Mouse (Mus musculus): ENCODE measurements at regions not wholly inside any gene's neighbourhood (a gene's known extent, or its start where the extent isn't known, plus 50 kb on each side); places are given as distances from the start of the nearest gene placed in this dataset.

- Histone ChIP-seq H3K27me3 (no peaks in the 10 kb centered on the region), H3K4me1 (no peaks in the 10 kb centered on the region), H3K9me3 (no peaks in the 10 kb centered on the region), H3K4me3 (no peak overlapping the region), H3K9ac (no peak overlapping the region), H3K36me3 (no peaks in the 10 kb centered on the region), H3K4me2 (no peak overlapping the region), H3K27ac (no peak overlapping the region)
- no peak for ATAC-seq (ENCODE audit: borderline replicate concordance, extremely low read depth, low FRiP score, low TSS enrichment)
- WGBS = 83% methylated on average over 7 of the region's 7 CpGs
Observed at GRCm38 (mm10) chr13:107177595-107177994, 155.7 kb upstream of the Kif2a start.

- Histone ChIP-seq H3K4me2 (no peak overlapping the region), H3K4me3 (no peak overlapping the region), H3K27me3 (no peaks in the 10 kb centered on the region), H3K9ac (no peak overlapping the region), H3K4me1 (no peaks in the 10 kb centered on the region), H3K27ac (no peak overlapping the region), H3K36me3 (no peaks in the 10 kb centered on the region), H3K9me3 (no peaks in the 10 kb centered on the region)
- ATAC-seq (ENCODE audit: borderline replicate concordance, extremely low read depth, low FRiP score, low TSS enrichment) = no peak
- 64% methylated on average over 4 of the region's 4 CpGs for WGBS
Observed at GRCm38 (mm10) chr13:107175891-107176290, 154.0 kb upstream of the Kif2a start.

GRCm38 (mm10) chr13:107168599-107169149 lies 146.7 kb upstream of the Kif2a start:
- peak overlapping the region; percentile 55 for H3K4me2 ChIP-seq
- H3K27ac ChIP-seq = peak overlapping the region; percentile 37; the same call in 1 of the 2 replicates
- peak overlapping the region; percentile 26 for H3K4me3 ChIP-seq
- H3K27me3 ChIP-seq = no peaks in the 10 kb centered on the region
- peak overlapping the region; percentile 14 for H3K9ac ChIP-seq
- 13% methylated on average over 15 of the region's 15 CpGs for WGBS
- H3K9me3 ChIP-seq = no peaks in the 10 kb centered on the region
- ATAC-seq (ENCODE audit: borderline replicate concordance, extremely low read depth, low FRiP score, low TSS enrichment) = peak; percentile 79
- H3K4me1 ChIP-seq = peaks cover 5% of the 10 kb centered on the region; the same call in 1 of the 2 replicates
- H3K36me3 ChIP-seq = no peaks in the 10 kb centered on the region

DNA sequence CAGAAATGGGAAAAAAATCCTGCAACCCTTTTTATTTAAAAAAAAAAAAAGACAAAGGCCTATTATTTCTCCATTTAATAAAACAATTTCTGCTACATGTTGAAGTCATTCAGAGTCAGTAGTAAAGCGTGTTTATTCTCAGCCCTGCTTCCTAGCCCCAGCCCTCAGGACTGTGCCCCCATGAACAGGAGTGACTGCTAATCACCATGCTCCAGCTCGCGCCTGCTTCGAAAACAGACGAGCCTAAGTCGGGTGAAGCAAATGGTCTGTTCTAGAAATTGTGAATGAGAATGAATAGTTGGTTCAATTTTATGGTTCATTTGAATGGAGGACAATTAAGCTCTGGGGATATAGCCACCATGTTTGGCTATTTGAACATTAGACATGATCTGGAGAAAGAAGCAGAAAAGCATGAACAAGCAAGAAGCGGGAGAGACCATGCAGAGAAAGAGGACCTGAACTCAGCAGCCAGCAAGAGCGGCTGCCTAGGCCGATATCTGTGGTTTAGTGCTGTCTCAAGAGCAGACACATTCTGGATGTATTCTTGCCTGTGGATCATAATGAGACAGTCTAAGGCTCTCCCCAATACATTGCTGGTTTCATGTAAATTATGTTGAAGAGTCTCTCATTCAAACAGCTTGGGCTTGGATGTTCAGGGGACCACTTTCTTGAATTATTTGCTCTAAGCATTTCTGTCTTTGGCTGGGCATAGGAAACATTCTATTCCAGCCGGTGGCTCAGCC lies 146.1 kb upstream of the Kif2a start:
- 72% methylated on average over 10 of the region's 10 CpGs for WGBS
- ATAC-seq (ENCODE audit: borderline replicate concordance, extremely low read depth, low FRiP score, low TSS enrichment) = no peak
- H3K9ac ChIP-seq = peak overlapping the region; percentile 14; the same call in 1 of the 2 replicates

DNA sequence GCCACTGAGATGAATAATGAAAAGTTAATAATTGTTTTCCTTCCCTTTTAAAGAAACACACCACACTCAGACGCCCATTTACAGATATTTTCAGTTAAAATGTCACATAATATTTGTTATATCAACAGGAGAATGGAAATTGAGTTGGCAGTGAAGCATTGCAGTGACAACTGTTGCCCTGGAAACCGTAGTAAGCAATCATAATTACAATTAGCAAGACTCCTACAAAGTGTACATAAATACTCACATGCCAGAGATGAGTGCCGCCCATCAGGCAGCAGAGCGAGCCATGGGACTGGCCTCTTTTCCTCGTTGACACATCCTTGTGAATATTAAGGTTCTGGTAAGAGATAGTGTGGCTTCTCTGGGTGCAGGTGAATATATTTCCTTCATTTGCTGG lies 129.6 kb upstream of the Kif2a start:
- Histone ChIP-seq H3K27ac (no peak overlapping the region), H3K27me3 (no peaks in the 10 kb centered on the region), H3K4me2 (no peak overlapping the region), H3K4me1 (no peaks in the 10 kb centered on the region), H3K9ac (no peak overlapping the region), H3K4me3 (no peak overlapping the region), H3K36me3 (no peaks in the 10 kb centered on the region), H3K9me3 (no peaks in the 10 kb centered on the region)
- WGBS = 74% methylated on average over 5 of the region's 5 CpGs
- no peak for ATAC-seq (ENCODE audit: borderline replicate concordance, extremely low read depth, low FRiP score, low TSS enrichment)

More for the DNA sequence above, 146.1 kb upstream of the Kif2a start:
- H3K36me3 ChIP-seq = no peaks in the 10 kb centered on the region
- H3K27ac ChIP-seq = no peak overlapping the region
- H3K4me2 ChIP-seq = peak overlapping the region; percentile 55
- peaks cover 5% of the 10 kb centered on the region; the same call in 1 of the 2 replicates for H3K4me1 ChIP-seq
- no peaks in the 10 kb centered on the region for H3K9me3 ChIP-seq
- H3K4me3 ChIP-seq = peak overlapping the region; percentile 26
- H3K27me3 ChIP-seq = no peaks in the 10 kb centered on the region

GRCm38 (mm10) chr13:107141209-107141608 lies 119.3 kb upstream of the Kif2a start:
- Histone ChIP-seq H3K4me2 (no peak overlapping the region), H3K27me3 (no peaks in the 10 kb centered on the region), H3K4me3 (no peak overlapping the region), H3K9ac (no peak overlapping the region), H3K36me3 (no peaks in the 10 kb centered on the region), H3K27ac (no peak overlapping the region), H3K9me3 (no peaks in the 10 kb centered on the region), H3K4me1 (no peaks in the 10 kb centered on the region)
- ATAC-seq (ENCODE audit: borderline replicate concordance, extremely low read depth, low FRiP score, low TSS enrichment) = no peak
- 57% methylated on average over 4 of the region's 4 CpGs for WGBS

DNA sequence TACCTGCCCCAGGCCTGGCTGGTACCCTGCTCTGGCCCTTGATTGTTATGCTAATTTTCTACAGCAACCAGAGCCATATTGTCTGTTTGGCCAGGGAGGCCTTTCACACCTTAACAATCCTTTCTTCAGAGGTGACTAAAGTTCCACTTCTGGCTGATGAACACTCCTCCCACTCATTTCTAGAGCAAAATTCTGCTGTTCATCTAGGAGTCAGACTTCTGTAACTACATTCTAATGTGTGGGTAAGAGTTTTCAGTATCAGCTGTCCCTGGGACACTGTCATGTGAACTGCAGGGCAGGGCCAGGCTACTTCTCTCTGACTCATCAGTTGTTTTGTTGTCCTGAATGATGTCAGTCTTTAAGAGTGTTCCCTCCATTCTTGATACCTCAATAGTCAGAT lies 112.2 kb upstream of the Kif2a start:
- Histone ChIP-seq H3K9me3 (no peaks in the 10 kb centered on the region), H3K27me3 (no peaks in the 10 kb centered on the region), H3K4me2 (no peak overlapping the region), H3K4me3 (no peak overlapping the region), H3K27ac (no peak overlapping the region), H3K4me1 (no peaks in the 10 kb centered on the region), H3K36me3 (no peaks in the 10 kb centered on the region), H3K9ac (no peak overlapping the region)
- no peak for ATAC-seq (ENCODE audit: borderline replicate concordance, extremely low read depth, low FRiP score, low TSS enrichment)

GRCm38 (mm10) chr13:107126636-107127035 lies 104.7 kb upstream of the Kif2a start:
- no peak; the same call in 1 of the 2 replicates for ATAC-seq (ENCODE audit: borderline replicate concordance, extremely low read depth, low FRiP score, low TSS enrichment)
- WGBS = 73% methylated on average over 7 of the region's 7 CpGs
- no peaks in the 10 kb centered on the region for H3K4me1 ChIP-seq
- no peak overlapping the region for H3K9ac ChIP-seq
- H3K27me3 ChIP-seq = no peaks in the 10 kb centered on the region
- no peaks in the 10 kb centered on the region for H3K9me3 ChIP-seq
- no peak overlapping the region for H3K27ac ChIP-seq
- no peak overlapping the region for H3K4me2 ChIP-seq
- no peaks in the 10 kb centered on the region for H3K36me3 ChIP-seq
- no peak overlapping the region for H3K4me3 ChIP-seq

DNA sequence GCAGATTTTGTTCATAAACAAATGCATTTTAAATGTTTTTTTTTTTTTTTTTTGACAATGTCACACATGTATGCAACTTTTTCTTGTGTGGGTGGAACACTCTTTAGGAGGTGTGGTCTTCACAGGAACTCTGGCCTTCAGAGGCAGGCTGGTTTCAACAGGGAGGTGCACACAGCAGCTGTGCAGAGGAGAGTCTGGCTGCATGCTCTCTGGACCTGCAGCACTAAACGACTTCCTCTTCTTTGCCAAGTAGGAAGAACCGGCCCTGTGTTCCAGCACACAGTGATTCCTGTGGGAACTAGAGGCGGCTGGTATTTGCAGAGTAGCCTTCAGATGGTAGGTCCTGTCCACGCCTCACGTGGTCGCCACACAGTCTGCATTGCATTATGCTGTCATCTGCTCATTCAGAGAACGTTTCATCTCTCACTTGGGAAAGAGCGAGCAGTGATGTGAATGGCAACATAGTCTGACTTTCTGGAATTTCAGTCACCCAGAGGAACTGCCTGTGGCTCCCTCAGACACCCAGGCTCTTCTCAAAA lies 102.3 kb upstream of the Kif2a start:
- no peak overlapping the region for H3K4me2 ChIP-seq
- H3K27ac ChIP-seq = no peak overlapping the region
- no peak for ATAC-seq (ENCODE audit: borderline replicate concordance, extremely low read depth, low FRiP score, low TSS enrichment)
- no peaks in the 10 kb centered on the region for H3K9me3 ChIP-seq
- no peaks in the 10 kb centered on the region for H3K27me3 ChIP-seq
- H3K4me3 ChIP-seq = no peak overlapping the region
- no peaks in the 10 kb centered on the region for H3K4me1 ChIP-seq
- no peak overlapping the region for H3K9ac ChIP-seq
- 49% methylated on average over 8 of the region's 8 CpGs for WGBS
- no peaks in the 10 kb centered on the region for H3K36me3 ChIP-seq

GRCm38 (mm10) chr13:107113949-107114690 lies 92.2 kb upstream of the Kif2a start:
- Histone ChIP-seq H3K36me3 (no peaks in the 10 kb centered on the region), H3K9ac (no peak overlapping the region), H3K27me3 (no peaks in the 10 kb centered on the region), H3K9me3 (no peaks in the 10 kb centered on the region), H3K4me1 (0 out of 2 replicates have a peak, but pooled peaks cover 3% of the 10 kb centered on the region), H3K4me3 (no peak overlapping the region), H3K27ac (no peak overlapping the region), H3K4me2 (peak overlapping the region; percentile 29; the same call in 1 of the 2 replicates)
- ATAC-seq (ENCODE audit: borderline replicate concordance, extremely low read depth, low FRiP score, low TSS enrichment) = peak; percentile 49; the same call in 1 of the 2 replicates
- 45% methylated on average over 22 of the region's 22 CpGs for WGBS

- no peak for ATAC-seq (ENCODE audit: borderline replicate concordance, extremely low read depth, low FRiP score, low TSS enrichment)
- no peaks in the 10 kb centered on the region for H3K27me3 ChIP-seq
- no peak overlapping the region for H3K27ac ChIP-seq
- H3K9ac ChIP-seq = no peak overlapping the region
- no peaks in the 10 kb centered on the region for H3K9me3 ChIP-seq
- no peak overlapping the region for H3K4me2 ChIP-seq
- H3K4me3 ChIP-seq = no peak overlapping the region
- H3K4me1 ChIP-seq = no peaks in the 10 kb centered on the region
- 90% methylated on average over 5 of the region's 5 CpGs for WGBS
- no peaks in the 10 kb centered on the region for H3K36me3 ChIP-seq
Observed at GRCm38 (mm10) chr13:107108045-107108444, 86.1 kb upstream of the Kif2a start.

DNA sequence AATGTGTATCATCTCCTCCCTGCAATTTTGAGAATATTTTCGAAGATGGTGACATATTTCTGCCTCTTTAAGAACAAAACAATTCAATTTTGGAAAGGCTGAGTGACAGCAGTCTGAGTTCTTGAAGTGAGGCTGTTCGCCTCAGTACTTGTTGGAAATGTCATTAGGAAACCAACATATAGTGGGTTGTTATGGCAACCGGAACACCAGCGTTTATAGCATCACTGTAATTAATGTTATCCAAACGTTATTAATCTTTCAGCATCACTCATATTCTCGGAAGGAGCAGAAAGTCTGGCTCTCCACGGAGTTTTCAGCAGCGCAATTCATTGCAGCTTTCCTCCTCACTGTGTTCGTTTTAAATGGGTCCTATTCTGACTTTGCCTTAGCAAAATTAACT lies 85.6 kb upstream of the Kif2a start:
- H3K9ac ChIP-seq = no peak overlapping the region
- H3K4me1 ChIP-seq = no peaks in the 10 kb centered on the region
- H3K4me2 ChIP-seq = no peak overlapping the region
- no peaks in the 10 kb centered on the region for H3K9me3 ChIP-seq
- WGBS = 57% methylated on average over 9 of the region's 9 CpGs
- no peak for ATAC-seq (ENCODE audit: borderline replicate concordance, extremely low read depth, low FRiP score, low TSS enrichment)
- no peaks in the 10 kb centered on the region for H3K27me3 ChIP-seq
- no peak overlapping the region for H3K4me3 ChIP-seq
- H3K27ac ChIP-seq = no peak overlapping the region
- H3K36me3 ChIP-seq = no peaks in the 10 kb centered on the region

Measured in lung, embryonic 15.5 days (tissue).